In genomic region chr1:43895742-43896141, GRCm38 (mm10) we compare ENCODE assay signal across 24 mouse cellular contexts. TPM values are rescaled to one million over a fixed set of nuclear protein-coding genes. Genes with fewer than 3 reads are reported as not detected.
DNase-seq lines count a peak whose midpoint lies in the region; ATAC-seq and TF ChIP-seq lines count a peak whose summit lies in the region.
"Had no signal": no experiment of that assay in that cellular context is flagged by ENCODE, and none has a peak within 500 bp of the region (broad histone marks: within the 10 kb centered on the region; RNA-seq: fewer than 3 reads in every experiment).

No protein-coding gene starts in this region.

- 0 out of 2 replicates have a peak, but pooled peaks have one; percentile 37 for ATAC-seq in kidney, postnatal 0 days (replicated peaks; ENCODE audit: low FRiP score, low read depth)
- ATAC-seq in liver, postnatal 0 days: peak; percentile 64
- no peak for ATAC-seq in liver, embryonic 11.5 days (replicated peaks; ENCODE audit: low FRiP score)
- ATAC-seq: CD4-positive, CD25-positive, alpha-beta regulatory T cell, adult 4 months; forebrain, embryonic 13.5 days; forebrain, embryonic 15.5 days; forebrain, postnatal 0 days had no signal

- no peak overlapping the region for H3K27ac ChIP-seq in kidney, postnatal 0 days
- no peak overlapping the region for H3K27ac ChIP-seq in liver, postnatal 0 days (ENCODE audit: low read depth)
- no peak overlapping the region for H3K27ac ChIP-seq in liver, embryonic 11.5 days (ENCODE audit: low read depth, low read length)
- H3K27ac ChIP-seq: embryonic facial prominence, embryonic 10.5 days; embryonic facial prominence, embryonic 12.5 days; forebrain, embryonic 13.5 days; forebrain, embryonic 15.5 days had no signal

- no peak overlapping the region for H3K4me3 ChIP-seq in kidney, postnatal 0 days (replicated peaks; ENCODE audit: low read depth, low read length)
- no peak overlapping the region for H3K4me3 ChIP-seq in liver, postnatal 0 days (ENCODE audit: low read depth, low read length)
- H3K4me3 ChIP-seq in liver, embryonic 11.5 days (ENCODE audit: low read depth, low read length): no peak overlapping the region
- H3K4me3 ChIP-seq: embryonic facial prominence, embryonic 10.5 days; embryonic facial prominence, embryonic 12.5 days; forebrain, embryonic 13.5 days; forebrain, embryonic 15.5 days had no signal

- TF ChIP-seq EP300 in liver, postnatal 0 days (IDR thresholded peaks at IDR 0.05; ENCODE audit: low read depth): no peak

- no peaks in the 10 kb centered on the region for H3K36me3 ChIP-seq in kidney, postnatal 0 days (ENCODE audit: insufficient read depth, low read length)
- H3K36me3 ChIP-seq in liver, postnatal 0 days (replicated peaks; ENCODE audit: insufficient read depth, low read length): no peaks in the 10 kb centered on the region
- H3K36me3 ChIP-seq in liver, embryonic 11.5 days (ENCODE audit: control insufficient read depth, insufficient read depth, low read length): no peaks in the 10 kb centered on the region
- H3K36me3 ChIP-seq: embryonic facial prominence, embryonic 10.5 days; embryonic facial prominence, embryonic 12.5 days; forebrain, embryonic 15.5 days; G1E had no signal

- intact Hi-C loops in heart, postnatal 36 days (cut with DNase I): loop anchor here (5.0 kb wide), 1 partner anchor 67 kb away; no protein-coding TSS in a partner anchor

- H3K9ac ChIP-seq in kidney, postnatal 0 days (ENCODE audit: low read depth, low read length): no peak overlapping the region
- H3K9ac ChIP-seq in liver, postnatal 0 days (replicated peaks): no peak overlapping the region
- H3K9ac ChIP-seq in liver, embryonic 11.5 days (ENCODE audit: low read depth, low read length): no peak overlapping the region
- H3K9ac ChIP-seq: embryonic facial prominence, embryonic 12.5 days; forebrain, embryonic 13.5 days; forebrain, embryonic 15.5 days; forebrain, postnatal 0 days had no signal

- DNase-seq in kidney, postnatal 0 days (ENCODE audit: low spot score): no peak
- DNase-seq in kidney, postnatal 14 days: no peak
- DNase-seq in liver, postnatal 0 days: no peak
- no peak for DNase-seq in liver, embryonic 11.5 days (ENCODE audit: low spot score)
- peak; percentile 12 for DNase-seq in NIH3T3 (ENCODE audit: low read depth)
- no peak for DNase-seq in adrenal gland, postnatal 36 days
- DNase-seq in heart, postnatal 36 days: no peak
- DNase-seq: adrenal gland, adult 2 months; adrenal gland, postnatal 10 days; adrenal gland, postnatal 25 days; B cell, adult 2 months; cerebellum, adult 11-12 months; cerebellum, adult 2 months; cerebellum, adult 9-10 months; cerebellum, postnatal 10 days; cerebellum, postnatal 25 days; forebrain, postnatal 0 days had no signal

- TF ChIP-seq CTCF in kidney, postnatal 0 days (IDR thresholded peaks at IDR 0.05; ENCODE audit: low read depth): no peak
- no peak for TF ChIP-seq CTCF in liver, postnatal 0 days (IDR thresholded peaks at IDR 0.05; ENCODE audit: low read depth)

- H3K9me3 ChIP-seq in kidney, postnatal 0 days (replicated peaks; ENCODE audit: low read length): peaks cover 4% of the 10 kb centered on the region; the same call in 1 of the 2 replicates
- no peaks in the 10 kb centered on the region for H3K9me3 ChIP-seq in liver, postnatal 0 days (ENCODE audit: low read length)
- H3K9me3 ChIP-seq in liver, embryonic 11.5 days (ENCODE audit: control insufficient read depth, low read length): peaks cover 3% of the 10 kb centered on the region; the same call in 1 of the 2 replicates
- H3K9me3 ChIP-seq: embryonic facial prominence, embryonic 12.5 days; forebrain, embryonic 15.5 days; G1E had no signal

- H3K4me1 ChIP-seq in kidney, postnatal 0 days (replicated peaks; ENCODE audit: insufficient read depth, low read length): no peaks in the 10 kb centered on the region
- no peaks in the 10 kb centered on the region for H3K4me1 ChIP-seq in liver, postnatal 0 days (ENCODE audit: insufficient read depth)
- no peaks in the 10 kb centered on the region for H3K4me1 ChIP-seq in liver, embryonic 11.5 days (replicated peaks; ENCODE audit: control insufficient read depth, insufficient read depth, low read length)
- H3K4me1 ChIP-seq: embryonic facial prominence, embryonic 12.5 days had no signal

- H3K27me3 ChIP-seq in kidney, postnatal 0 days (ENCODE audit: insufficient read depth, low read length): no peaks in the 10 kb centered on the region
- H3K27me3 ChIP-seq in liver, postnatal 0 days (ENCODE audit: insufficient read depth, low read length): no peaks in the 10 kb centered on the region
- no peaks in the 10 kb centered on the region for H3K27me3 ChIP-seq in liver, embryonic 11.5 days (replicated peaks; ENCODE audit: control insufficient read depth, insufficient read depth, low read length)
- H3K27me3 ChIP-seq: CH12.LX; embryonic facial prominence, embryonic 12.5 days; forebrain, embryonic 13.5 days; forebrain, embryonic 15.5 days had no signal

- H3K4me2 ChIP-seq in kidney, postnatal 0 days (ENCODE audit: low read length): no peak overlapping the region
- no peak overlapping the region for H3K4me2 ChIP-seq in liver, postnatal 0 days (ENCODE audit: low read depth, low read length)
- H3K4me2 ChIP-seq in liver, embryonic 11.5 days: no peak overlapping the region
- H3K4me2 ChIP-seq: embryonic facial prominence, embryonic 12.5 days; forebrain, embryonic 13.5 days; forebrain, embryonic 15.5 days had no signal

RNA-seq across cellular contexts. Expression of gene Tpp2, which starts 37.7 kb away (rescaled TPM):
- polyA plus RNA-seq in kidney, postnatal 0 days (2015; fragmentation: Nextera tagmentation; extraction: Ambion mirVana): 38.0 and 39.4 TPM in 2 replicates
- 14.8 and 17.8 TPM in 2 replicates for polyA plus RNA-seq in liver, postnatal 0 days (2015; fragmentation: Nextera tagmentation; extraction: Ambion mirVana)
- 59.9 and 68.8 TPM in 2 replicates for polyA plus RNA-seq in liver, embryonic 11.5 days (2014; fragmentation: Nextera tagmentation; extraction: Ambion mirVana)
- total RNA-seq in adrenal gland, postnatal 36 days (2021): 10 to 100 TPM; 50.5 to 53.4 TPM
- total RNA-seq in heart, postnatal 36 days (2021): 10 to 100 TPM; 42.1 to 48.1 TPM
